Mouse (Mus musculus) monocyte, adult 59 days (primary cell): ENCODE results near the gene Alg9. TPM values are rescaled to one million over a fixed set of nuclear protein-coding genes. Genes with fewer than 3 reads are reported as not detected.

ENCODE experiments used
- total RNA-seq, 2 experiments: library from RNA; stranded (reverse); gene quantifications; one replicate each; pipeline ENCODE4 v1.2.4; 2023

Gene Alg9
- 10 to 100 TPM; 13.0 to 18.8 TPM for total RNA-seq

GRCm38 (mm10) chr9:50774991-50775612 lies at the start of gene Alg9, which contains the start of gene 1110032A03Rik:
Alg9 (plus strand) TSS chr9:50775019.
1110032A03Rik (minus strand) TSS chr9:50775520.

GRCm38 (mm10) chr9:50738914-50739870 lies 35.6 kb upstream of the Alg9 start, which contains the start of gene Dixdc1:
Dixdc1 (minus strand) TSS chr9:50739517.

GRCm38 (mm10) chr9:50746214-50746677 lies 28.6 kb upstream of the Alg9 start, which contains the start of gene 2310030G06Rik:
2310030G06Rik (minus strand) TSS chr9:50746536.

GRCm38 (mm10) chr9:50751323-50751722 lies 23.5 kb upstream of the Alg9 start, which contains the start of gene Cryab:
Cryab (plus strand) TSS chr9:50751325.

GRCm38 (mm10) chr9:50752054-50752602 lies 22.7 kb upstream of the Alg9 start, which contains the start of gene Hspb2:
Hspb2 (minus strand) TSS chr9:50752354.

GRCm38 (mm10) chr9:50768107-50769002 lies 6.5 kb upstream of the Alg9 start, which contains the start of gene Fdxacb1:
Fdxacb1 (plus strand) TSS chr9:50768236.

GRCm38 (mm10) chr9:50845081-50845480 lies 70.3 kb downstream of the Alg9 start, which contains the start of gene Ppp2r1b:
Ppp2r1b (plus strand) TSS chr9:50845301.

Other genes starting within 250 kb of the Alg9 start
- gene Pts, start 246.3 kb upstream of the Alg9 start, total RNA-seq, result 10 to 100 TPM; 46.4 to 59.4 TPM
- gene Il18, start 220.2 kb upstream of the Alg9 start, total RNA-seq, result 10 to 100 TPM; 75.6 to 81.6 TPM
- 1 to 10 TPM; 7.6 to 8.3 TPM for gene Bco2, start 219.8 kb upstream of the Alg9 start, total RNA-seq
- gene Tex12, start 213.7 kb upstream of the Alg9 start, total RNA-seq, result not detected
- 10 to 100 TPM; 70.1 to 82.1 TPM for gene Sdhd, start 171.2 kb upstream of the Alg9 start, total RNA-seq
- 10 to 100 TPM; 51.5 to 54.9 TPM for gene Timm8b, start 171.1 kb upstream of the Alg9 start, total RNA-seq
- gene Pih1d2, start 157.7 kb upstream of the Alg9 start, total RNA-seq, result under 1 TPM in 1 of 2 experiments, not detected in 1; 0.43 TPM
- 10 to 100 TPM; 19.4 to 23.7 TPM for gene Nkapd1, start 157.6 kb upstream of the Alg9 start, total RNA-seq
- 10 to 100 TPM; 27.2 to 27.5 TPM for gene Dlat, start 115.2 kb upstream of the Alg9 start, total RNA-seq
- not detected for gene Dixdc1, start 35.5 kb upstream of the Alg9 start, total RNA-seq
- gene 2310030G06Rik, start 28.5 kb upstream of the Alg9 start, total RNA-seq, result not detected
- gene Cryab, start 23.7 kb upstream of the Alg9 start, total RNA-seq, result 1 to 10 TPM; 2.0 to 4.1 TPM
- gene Hspb2, start 22.7 kb upstream of the Alg9 start, total RNA-seq, result not detected
- gene Fdxacb1, start 6.8 kb upstream of the Alg9 start, total RNA-seq, result 10 to 100 TPM in 1 of 2 experiments, 1 to 10 TPM in 1; 10.0 to 12.1 TPM
- 10 to 100 TPM in 1 of 2 experiments, 1 to 10 TPM in 1; 9.5 to 15.7 TPM for gene 1110032A03Rik, start 501 bp downstream of the Alg9 start, total RNA-seq
- gene Ppp2r1b, start 70.3 kb downstream of the Alg9 start, total RNA-seq, result 10 to 100 TPM; 27.8 to 30.5 TPM
- 10 to 100 TPM; 57.1 to 63.8 TPM for gene Sik2, start 234.1 kb downstream of the Alg9 start, total RNA-seq